Mouse (Mus musculus) embryo, embryonic 9.5 days (tissue): ENCODE data around the gene Gm5089.
A peak's percentile ranks its signal among the peaks of the same experiment; 100 is the strongest.
"Not testable (repeated sequence)": the region's sequence is repeated elsewhere in the genome, so short reads cannot be mapped to it uniquely, and the experiment has no call there.

Experiments
- DNase-seq: peaks from one replicate; pipeline ENCODE4 v3.0.0-alpha.2; 2017; ENCODE audit errors: extremely low spot score

Gene Gm5089

DNA sequence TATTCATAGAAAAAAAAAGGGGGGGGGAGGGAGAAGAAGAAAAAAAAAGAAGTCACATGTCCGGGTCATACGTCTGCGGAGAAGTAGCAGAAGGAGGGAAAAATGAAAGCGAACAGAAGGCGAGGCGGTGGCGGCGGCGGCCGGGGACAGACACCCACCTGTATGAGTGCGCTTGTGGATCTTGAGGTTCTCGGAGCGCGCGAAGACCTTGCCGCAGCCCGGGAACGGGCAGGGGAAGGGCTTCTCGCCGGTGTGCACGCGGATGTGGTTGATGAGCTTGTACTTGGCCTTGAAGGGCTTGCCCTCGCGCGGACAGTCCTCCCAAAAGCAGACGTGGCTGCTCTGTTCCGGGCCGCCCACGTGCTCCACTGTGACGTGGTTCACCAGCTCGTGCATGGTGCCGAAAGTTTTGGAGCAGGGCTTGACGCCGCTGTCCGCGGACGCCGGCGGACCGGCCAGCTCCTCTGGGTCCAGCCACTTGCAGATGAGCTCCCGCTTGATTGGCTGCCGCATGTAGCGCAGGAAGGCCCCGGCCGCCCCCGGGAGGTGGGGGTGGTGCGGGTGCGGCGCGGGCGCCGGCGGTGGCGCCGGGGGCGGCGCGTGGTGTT is 12.9 kb upstream of the Gm5089 start:
- DNase-seq = peak; percentile 76

DNA sequence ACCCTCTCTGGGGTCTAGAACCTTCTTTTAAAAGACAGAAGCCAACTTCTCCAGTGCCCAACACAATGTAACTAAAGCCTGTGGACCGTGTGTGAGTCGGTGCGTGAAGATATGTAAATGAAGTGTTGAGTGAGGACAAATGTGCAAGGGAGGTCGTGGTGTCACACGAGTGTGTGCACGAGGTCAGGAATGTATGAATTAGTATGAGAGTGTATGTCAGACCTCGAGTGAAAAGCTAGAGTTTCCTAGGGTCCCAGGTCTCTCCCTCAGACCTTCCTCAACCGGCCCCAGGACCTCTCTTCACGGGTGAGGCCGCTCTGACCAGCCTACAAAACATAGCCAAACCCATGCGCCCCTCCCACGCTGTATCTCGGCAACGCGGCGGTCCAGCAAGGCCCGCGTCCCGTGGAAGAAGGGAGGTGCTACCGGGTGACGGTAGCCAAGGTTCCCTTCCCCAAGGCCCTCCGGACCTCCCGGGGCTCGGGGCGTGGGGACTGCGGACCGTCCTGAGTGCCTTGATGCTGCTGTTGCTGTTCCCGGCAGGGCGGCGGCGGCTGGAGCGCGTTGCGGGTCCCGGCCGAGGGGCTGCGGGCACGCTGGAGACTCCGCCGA is 12.3 kb upstream of the Gm5089 start:
- DNase-seq = peak; percentile 61

DNA sequence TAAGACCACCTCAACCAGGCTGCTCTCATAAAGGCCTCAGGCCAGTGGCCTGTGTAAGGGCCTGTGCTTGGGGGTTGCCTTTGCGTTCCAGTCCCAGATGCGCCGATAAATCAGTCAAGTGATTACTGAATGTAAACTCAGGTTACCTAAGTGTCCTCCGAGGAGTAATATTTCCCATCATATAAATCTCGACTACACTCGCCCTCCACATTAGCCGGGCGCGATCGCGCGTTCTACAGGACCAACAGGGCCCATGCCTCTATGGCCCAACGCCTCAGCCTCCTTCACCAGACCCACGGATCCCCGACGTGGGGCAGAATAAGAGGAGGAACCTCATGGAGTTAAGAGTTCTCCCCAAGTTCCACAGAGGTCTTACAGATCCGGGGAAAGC is 11.8 kb upstream of the Gm5089 start:
- peak; percentile 52 for DNase-seq

DNA sequence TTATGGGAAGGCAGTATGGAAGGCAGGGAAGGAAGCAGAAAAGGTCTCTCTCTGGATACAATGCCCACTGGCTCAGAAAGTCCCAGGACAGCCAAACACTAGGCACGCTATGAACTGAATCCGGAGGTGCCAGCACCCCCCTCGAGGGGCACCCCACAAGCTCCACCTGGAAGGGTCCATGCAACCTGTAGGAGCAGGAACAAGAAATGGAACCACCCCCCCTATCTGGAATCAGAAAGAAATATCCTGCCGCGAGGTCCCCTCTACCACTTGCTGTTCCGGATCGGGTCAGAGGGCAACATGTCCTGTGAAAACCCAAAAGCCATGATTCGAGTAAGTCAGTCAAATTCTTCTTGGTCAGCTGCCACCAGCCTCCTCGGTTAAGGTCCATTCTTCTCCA is 11.1 kb upstream of the Gm5089 start:
- DNase-seq = no peak

DNA sequence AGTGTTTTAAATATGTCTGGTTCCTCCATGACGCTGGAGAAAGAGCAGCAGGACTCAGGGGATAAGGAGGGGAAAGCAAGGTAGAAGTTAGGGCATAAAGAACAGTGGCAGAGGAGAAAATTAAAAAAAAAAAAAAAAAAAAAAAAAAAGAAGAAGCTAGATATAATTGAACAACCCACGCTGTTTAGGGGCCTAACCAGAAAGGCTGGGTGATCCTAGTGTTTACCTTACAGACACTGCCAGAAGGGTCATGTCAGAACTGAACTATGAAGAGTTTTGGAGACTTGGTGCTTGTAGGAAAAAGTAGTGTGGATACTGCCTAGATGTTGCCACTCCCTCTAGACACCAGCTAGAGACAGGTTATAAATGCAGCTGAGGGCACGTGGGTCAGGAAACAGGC is 10.6 kb upstream of the Gm5089 start:
- no peak for DNase-seq

DNA sequence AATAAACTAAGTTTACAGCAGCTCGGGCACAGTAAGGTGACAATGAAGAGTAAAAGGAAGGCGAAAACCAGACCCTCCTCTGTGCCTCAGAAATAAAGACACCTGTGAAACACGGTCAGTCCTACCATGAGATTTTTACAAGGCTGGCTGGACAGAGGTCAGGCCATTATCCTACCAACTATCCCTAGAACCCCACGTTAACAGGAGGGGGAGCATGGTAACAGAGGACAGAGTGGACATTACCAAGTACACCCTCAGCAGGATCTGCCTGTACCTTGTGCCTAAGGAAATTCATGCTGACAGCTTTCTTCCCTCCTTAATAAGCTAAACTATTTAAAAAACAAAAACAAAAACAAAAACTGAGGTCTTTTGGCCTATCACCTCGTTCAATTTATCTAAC is 9.3 kb upstream of the Gm5089 start:
- DNase-seq = no peak

DNA sequence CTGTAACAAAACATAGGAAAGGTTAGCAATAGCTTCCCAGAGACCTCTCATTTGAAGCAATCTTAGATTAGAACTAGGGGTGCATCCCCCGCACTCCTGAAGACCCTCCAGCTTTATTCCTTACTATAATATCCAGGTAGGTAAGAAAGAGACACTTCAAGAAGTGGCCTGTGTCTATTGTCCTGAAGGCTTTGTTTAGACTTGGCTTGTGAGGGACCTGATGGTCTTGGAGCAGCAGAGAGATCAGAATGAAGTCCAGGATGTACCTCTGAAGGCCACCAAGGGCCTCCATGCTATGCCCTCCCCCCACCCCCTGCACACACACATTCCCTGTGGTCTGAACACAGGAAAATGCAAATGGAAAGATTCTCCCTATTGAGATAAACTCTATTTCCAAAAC is 8.9 kb upstream of the Gm5089 start:
- DNase-seq = no peak

DNA sequence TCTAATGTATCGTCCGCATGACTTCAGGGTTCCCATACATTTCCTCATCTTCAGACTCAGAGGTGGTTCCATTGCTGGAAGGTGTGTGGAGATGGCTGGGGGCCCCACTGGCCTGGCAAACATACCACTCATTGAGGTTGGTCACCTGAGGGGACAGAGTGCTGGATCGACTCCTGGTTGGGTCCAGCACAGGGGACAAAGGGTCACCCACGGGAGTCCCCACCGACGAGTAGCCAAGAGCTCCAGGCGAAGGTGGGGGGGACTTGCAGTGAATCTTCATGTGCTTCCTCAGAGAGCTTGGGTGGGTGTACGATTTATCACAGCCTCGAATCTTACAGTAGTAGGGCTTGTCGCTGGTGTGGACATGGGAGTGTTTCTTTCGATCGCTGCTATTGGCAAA is 8.4 kb upstream of the Gm5089 start:
- DNase-seq = not testable (repeated sequence)

DNA sequence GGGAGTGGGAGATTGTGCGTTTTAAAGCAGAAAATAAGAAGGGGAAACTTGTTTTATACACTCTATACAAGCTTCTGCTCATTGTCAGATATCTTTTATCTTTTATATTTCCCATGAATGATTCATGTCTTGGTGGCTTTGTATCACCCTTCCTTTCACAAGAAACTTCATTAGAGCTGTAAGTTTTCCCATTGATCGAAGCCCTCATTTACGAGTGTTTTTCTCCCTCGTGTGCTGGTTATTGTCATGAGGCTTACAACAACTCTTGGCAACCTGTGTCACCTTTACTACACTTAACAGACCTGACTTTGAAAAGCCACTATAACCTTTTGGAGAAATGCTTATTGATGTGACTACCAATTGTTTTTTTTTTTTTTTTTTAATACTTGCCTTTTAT is 4.6 kb upstream of the Gm5089 start:
- no peak for DNase-seq

DNA sequence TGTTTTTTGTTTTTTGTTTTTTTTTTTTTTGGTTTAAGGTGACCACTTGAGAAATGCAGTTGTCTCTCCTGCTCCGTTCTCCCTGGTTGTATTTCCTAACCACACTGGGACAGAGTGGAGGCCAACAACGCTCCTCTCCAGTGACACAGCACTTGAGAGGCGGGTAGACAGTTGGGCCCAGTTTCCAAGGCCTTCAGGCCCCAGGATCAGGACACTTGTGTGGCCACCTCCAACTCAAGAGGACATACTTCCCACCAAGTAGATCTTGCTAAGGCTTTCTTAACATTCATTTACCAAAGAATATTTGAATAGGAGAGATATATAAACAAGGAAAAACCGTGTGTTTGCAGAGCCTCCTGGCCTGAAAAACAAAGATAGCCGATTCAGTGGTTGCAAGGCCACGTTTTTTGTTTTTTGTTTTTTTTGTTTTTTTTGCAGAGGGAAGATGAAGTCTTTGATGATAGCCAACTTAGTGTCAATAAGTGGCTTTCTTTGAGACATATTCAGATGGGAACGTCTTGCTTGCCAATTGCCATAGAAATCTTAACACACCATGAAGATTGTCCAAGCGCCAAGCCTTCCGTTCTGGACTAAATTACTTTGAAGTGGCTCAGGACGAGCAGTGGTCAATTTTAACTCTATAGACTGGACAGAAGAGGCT is 4.1 kb upstream of the Gm5089 start:
- DNase-seq = peak; percentile 42

DNA sequence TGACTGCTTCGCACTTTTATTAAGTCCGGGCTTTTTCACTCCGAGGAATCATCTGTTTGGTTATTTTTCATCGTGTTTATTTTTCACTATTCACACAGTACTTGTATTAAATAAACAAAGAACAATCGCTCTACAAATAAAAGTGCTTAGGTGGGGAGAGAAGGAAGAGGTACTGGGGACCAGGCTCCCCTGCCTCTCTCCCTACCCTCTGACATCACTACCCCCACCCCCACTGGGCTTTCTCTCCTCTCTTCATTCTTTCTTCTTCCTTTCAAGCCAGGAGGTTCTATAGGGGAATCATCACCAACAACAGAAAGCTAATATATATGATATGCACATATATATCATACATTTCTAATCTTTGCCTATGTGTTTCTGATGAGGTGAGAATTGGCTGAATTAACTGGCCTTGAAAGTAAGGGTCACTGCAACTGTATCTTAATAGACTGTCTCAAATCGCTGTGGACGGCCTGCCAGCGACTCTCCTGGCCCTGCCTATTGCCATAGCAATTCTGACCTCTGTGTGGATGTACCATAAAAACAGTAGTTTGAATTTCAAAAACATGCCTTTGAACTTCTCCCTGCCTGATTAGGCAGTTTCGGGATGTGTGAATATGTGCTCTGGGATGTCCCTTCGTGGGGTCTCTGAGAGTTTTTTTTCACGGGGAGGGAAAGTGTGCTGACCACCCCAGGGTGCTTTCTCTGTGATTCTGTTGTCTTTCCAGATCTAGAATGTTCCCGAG is 3.3 kb upstream of the Gm5089 start:
- DNase-seq = peak; percentile 79

DNA sequence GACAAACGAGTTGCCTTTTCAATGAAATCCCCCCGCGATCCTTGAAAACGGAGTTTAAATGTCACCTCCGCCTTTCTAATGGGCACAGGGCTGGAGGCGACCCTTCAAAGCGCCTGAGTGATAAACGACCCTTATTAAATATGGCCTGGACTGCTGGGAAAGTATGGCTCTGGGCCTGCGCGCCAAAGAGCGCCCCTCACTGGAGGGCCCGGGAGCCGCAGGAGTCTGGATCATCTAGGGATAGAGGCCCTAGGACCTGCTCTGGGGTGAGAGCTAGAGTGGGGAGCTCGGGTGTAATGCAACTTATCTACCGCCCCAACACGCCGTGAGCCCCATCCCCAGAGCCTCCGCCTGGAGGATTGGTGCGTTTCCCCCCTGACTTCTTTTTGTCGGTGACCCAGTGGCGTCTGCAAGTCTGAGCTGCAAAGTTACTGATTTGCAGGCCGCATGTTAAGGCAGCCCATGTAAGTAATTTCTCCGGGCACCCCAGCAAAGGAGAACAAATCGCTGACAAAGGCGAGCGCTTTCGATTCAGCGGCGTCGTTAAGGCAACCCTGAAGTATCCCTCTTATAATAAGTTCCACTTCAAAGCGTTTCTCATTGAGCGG is 2.6 kb upstream of the Gm5089 start:
- DNase-seq = peak; percentile 87

DNA sequence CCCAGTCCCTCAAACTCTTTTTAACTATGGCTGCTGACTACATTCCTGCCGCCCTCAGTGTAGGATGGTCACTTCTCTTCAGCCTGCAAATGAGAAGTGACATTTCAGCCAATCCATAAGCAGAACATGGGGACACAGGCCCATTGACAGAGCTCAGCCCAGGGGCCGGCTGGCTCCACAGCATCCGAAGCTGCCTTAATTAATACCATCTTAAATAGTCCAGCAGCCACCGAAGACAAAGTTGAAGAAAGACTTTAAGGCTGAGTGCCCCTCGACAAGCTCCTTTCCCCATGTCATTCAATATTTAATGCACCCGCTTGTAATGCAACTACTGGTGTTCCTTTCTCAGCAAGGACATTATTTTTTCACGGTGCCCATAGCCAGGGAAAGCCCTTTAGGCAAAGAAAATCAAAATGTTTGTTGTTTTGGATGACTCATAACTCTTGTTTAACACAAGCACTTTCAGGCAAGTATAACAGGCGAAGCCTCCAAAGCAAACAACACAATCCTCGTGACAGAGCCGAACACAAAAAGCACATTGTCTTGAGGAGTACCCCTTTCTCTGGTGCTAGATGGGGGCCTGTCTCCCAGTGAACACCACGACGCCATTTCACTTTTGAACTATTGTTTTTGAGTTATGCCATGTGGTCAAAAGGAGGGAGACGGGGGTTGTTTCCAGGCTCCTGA is 1.9 kb upstream of the Gm5089 start:
- DNase-seq = peak; percentile 68

DNA sequence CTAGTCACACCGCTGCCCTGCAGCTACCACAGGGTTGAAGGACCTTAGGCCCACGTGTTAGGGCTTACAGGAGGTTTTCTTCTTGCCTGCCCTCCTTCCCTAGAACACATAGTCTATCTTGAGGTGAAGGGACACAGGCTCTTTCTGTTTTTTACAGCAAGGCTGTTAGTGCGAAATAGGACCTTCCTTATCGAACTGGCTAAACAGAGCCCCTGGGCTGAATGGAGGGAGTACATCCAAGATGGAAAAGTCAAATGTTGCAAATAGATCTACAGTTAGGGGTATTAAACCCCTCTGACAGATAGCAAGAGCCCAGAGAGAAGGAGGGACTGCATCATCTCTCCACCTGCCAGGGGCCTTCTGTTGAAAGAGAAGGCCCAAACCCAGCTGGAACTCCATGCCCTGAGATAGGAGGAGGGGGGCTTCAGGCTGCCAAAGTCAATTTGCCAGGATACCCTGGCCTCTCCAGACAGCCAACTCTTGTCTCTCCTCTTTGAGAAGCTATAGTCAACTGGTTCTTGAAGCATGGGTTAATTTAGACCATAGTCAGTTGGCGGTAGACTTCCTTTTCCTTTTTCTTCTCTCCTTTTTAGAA is 733 bp upstream of the Gm5089 start:
- DNase-seq = no peak

DNA sequence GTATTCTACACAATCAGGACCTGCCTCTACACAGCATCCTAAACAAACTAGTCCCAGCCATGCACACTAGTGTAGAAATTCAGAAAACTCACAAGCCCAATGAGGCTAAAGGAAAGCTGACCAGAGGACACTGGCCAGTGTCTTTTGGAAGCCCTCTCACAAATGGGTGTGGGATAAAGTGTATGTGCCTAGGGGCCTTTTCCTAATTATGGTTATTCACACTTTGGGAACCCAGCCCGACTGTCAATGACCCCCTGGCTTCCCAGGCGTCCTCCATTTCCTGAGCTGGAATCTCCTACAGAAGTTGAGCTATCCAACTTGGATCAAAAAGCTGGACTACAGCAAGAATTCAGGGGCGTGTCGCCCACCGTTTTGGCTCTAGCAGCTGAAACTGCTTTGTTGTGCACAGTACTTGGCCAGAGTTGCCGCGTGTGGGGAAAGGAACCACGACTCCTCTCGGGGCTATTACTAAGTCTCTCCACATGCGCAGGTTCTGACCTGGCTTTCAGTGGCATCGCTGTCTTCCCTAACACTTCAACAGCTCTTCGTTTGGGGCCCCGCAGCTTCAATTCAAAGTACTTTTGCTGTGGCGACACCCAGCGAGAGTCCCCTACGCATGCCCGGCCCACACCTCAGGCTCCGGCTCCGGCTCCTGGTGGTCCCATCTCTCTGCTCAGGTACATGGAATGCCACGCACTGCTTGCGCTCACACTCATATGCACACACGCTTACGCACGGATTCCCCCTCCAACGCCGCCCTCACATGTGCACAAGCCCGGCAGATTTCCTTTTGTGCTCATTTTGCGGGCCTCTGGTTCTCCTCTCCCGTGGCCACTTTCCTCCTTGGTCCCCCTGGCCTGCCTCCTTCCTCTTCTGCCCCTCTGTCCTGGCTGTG is 1.1 kb downstream of the Gm5089 start:
- DNase-seq = peak; percentile 62

DNA sequence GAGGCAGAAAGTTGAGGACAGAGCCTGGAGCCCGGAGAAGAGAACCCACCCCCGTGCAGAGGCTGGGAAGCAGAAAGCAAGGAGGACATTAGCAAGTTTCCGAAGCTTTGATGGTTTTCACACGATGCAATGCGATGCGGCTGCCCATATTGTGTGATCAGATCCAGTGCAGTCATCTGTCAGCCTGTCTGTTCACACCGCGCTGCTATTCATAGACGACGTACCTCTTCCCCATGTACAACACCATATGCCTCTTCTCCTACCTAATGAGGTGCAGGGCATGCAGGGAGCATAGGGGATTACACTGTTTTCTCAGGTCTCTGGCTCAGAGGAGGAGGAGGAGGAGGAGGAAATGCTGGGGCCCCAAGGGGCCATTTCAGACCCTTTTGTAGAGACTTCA is 14.1 kb downstream of the Gm5089 start:
- DNase-seq = no peak

DNA sequence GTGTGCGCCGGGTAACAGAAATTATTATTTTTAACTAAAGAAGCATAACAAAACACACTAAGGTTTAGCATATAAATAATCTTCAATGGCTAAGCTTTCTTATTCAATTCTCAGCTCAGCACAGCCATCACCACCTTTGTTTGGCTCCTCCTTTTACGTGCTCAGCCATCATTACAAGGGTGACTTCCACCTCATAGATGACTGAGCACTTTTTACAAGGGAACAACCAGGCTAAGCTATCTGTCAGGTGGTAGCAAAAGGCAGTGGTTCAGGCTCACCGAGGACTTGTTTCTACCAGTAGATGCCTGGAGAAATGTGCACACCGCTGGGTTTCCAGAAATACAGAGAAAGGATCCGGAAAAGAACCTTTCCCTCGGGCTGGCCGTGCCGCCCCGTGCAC is 16.9 kb downstream of the Gm5089 start:
- no peak for DNase-seq

DNA sequence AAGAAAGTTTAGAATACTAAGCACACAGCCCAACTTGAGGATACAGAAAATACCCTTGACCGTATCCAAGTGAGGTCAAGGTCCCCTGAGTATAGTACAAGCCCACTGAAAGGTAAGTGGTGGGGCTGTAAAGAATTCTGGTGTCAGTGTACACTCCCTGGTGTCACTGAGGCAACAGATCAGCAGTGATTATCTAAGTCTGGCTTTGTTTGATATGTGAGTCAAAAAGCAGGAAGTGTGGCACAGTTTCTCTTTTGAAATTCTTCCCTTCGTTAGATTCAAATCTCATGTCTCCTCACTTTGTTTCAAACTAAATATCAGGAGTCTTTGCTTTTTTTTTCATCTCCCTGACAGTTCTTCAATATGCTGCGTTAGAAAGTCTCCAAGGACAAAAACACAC is 18.4 kb downstream of the Gm5089 start:
- no peak for DNase-seq

DNA sequence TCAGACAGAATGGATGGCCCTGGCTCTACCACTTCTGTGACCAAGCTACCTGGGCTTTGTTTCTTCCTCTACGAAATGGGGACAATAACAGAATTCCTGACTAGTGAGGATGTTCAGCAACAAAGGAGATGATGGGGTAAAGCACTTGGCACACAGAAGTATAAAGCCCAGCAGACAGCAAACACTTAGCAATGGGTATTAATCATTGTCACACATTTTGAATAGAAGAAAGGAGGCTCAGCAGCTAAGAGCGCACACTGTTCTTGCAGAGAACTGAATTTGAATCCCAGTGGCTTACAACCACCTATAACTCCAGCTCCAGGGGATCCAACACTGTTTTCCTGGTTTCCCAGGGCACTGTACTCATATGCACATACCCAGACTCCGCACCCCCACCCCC is 23.3 kb downstream of the Gm5089 start:
- no peak for DNase-seq

DNA sequence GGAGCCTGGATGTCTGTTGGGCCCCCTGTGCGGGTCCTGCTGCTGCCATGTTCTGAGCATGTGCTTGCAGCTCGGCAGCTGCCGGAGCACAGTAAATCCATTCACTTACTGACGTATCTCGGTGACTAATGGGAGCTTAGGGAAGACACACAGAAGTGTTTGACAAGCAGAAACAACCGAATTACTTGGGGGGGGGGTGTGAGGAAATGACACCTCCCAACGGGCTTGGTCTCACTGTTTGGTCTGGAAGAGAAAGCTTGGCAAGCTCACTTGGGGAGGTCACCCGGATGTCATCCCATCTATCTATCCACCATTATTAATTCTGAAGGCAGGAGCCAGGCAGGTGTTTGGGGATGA is 23.7 kb downstream of the Gm5089 start:
- no peak for DNase-seq
